Mouse (Mus musculus) liver, embryonic 18 days (tissue): ENCODE measurements around the gene Igf2. TPM values are rescaled to one million over a fixed set of nuclear protein-coding genes. Genes with fewer than 3 reads are reported as not detected.

Experiments
- polyA plus RNA-seq: library from polyadenylated mRNA; depleted of rRNA; stranded (reverse); fragments of >200 nt; gene quantifications from 2 replicates; pipeline ENCODE4 v1.2.3, GENCODE M21; 2012; rRNA removed

Igf2 gene
- polyA plus RNA-seq = 2,586 and 2,595 TPM in 2 replicates

GRCm38 (mm10) chr7:142666659-142667058 lies at the start of gene Igf2:
Gene Igf2, minus strand, starts transcription at chr7:142666816.

GRCm38 (mm10) chr7:142669751-142670625 lies 3.4 kb upstream of the Igf2 start, which contains the start of gene Gm49394:
Gene Gm49394, minus strand, starts transcription at chr7:142669942.

Other genes with a start within 250 kb of the Igf2 start
- gene Syt8, start 232.0 kb downstream of the Igf2 start, polyA plus RNA-seq = 0.16 and 0.24 TPM in 2 replicates
- gene Tnni2, start 225.0 kb downstream of the Igf2 start, polyA plus RNA-seq = 1.7 and 3.1 TPM in 2 replicates
- 31.6 and 34.6 TPM in 2 replicates for gene Lsp1, start 206.0 kb downstream of the Igf2 start, polyA plus RNA-seq
- 0.22 and 0.99 TPM in 2 replicates for gene Tnnt3, start 168.0 kb downstream of the Igf2 start, polyA plus RNA-seq
- 49.6 and 60.9 TPM in 2 replicates for gene Mrpl23, start 134.1 kb downstream of the Igf2 start, polyA plus RNA-seq
- 0.02 TPM in 2 replicates for gene Gm49394, start 3.1 kb upstream of the Igf2 start, polyA plus RNA-seq
- gene Ins2, start 76.6 kb upstream of the Igf2 start, polyA plus RNA-seq = 3.0 TPM in 1 of 2 replicates, not detected in the other